Mouse (Mus musculus) cerebellum, postnatal 10 days (tissue): ENCODE measurements around the gene Trp73.

Experiments
- DNase-seq, 2 experiments: peaks; one replicate each; pipeline ENCODE4 v3.0.0; 2021; ENCODE audit warnings: mixed read lengths in 2 of 2

Trp73 gene

DNA sequence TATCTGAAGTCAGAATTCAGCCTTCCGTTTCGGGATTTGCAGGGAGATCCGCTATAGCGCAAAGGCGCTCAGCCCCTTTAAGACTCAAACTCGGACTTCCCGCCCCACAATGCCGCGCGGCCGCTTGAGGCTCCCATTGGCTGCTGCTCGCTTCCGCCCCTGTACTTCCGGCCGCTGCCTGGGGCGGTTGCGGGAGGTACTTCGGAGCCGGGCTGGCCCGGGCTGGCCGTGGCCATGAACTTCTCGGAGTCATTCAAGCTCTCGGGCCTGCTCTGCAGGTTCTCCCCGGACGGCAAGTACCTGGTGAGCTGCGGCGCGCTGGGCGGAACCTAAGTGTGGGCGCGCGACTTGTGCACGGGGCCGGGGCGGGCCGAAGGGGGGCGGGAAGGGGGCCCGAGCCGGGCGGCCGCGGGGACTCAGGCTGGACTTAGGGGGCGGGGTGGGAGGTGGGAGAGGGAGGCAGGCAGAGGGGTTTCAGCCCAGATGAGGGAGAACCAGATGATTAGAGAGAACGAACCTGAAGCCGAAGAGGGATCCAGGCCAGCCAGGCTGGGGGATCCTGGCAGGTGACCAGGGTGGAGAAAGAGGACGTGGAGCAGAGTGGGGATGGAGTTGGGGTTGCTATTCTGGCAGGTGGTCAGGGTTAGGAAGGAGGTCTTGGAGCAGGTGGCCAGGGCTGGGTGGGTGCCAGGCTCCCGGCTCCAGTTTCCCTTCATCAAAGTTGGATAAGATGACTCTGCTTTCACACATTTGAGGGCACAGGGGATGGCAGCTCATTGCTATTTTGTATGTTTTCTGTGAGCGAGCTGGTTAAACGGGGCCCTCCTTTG is 2.4 kb upstream of the Trp73 start, which contains the start of gene Wrap73:
TSS of gene Wrap73 (plus strand) at position 162 of the 830 bp plus-strand sequence.
- DNase-seq, result peak; percentile 95 to 97

DNA sequence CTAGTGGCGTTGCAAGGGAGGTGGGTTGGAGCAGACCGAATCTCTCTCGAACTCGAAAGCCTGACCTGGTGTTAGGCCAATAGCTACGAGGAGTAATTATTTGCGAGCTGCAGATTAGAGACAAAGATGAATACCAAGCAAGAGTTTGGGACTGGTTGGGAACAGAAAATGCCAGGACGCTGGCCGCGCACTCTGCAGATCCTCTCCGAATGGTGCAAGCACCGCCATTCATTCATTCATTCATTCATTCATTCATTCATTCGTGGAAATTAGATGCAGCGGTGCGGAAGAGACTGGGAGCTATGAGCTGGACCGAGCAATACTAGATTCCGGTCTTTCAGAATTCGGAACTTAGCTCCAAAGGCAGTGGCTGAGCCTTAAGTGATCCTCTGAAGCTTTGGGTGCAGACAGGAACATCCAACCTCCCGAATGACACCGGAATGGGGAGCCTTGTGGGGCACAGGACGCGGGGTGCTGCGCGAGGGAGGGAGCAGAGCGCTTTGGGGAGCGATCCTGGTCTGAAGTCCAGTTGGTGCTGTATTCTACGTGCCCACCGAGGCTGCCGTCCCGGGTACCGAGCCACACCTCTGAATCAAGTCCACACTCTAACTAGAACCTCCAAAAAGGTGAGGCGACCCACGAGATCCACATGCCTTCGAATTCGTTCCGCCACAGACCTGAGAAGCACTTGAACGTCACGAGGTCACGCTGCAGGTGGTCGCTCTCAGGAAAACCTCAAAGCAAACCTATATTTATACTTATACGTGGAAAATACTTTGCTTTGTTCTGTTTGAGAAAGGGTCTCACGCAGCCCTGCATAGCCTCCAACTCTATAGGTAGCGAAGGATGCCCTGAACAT is 1.2 kb upstream of the Trp73 start:
- DNase-seq, result peak in 1 of 2 experiments; percentile 56

DNA sequence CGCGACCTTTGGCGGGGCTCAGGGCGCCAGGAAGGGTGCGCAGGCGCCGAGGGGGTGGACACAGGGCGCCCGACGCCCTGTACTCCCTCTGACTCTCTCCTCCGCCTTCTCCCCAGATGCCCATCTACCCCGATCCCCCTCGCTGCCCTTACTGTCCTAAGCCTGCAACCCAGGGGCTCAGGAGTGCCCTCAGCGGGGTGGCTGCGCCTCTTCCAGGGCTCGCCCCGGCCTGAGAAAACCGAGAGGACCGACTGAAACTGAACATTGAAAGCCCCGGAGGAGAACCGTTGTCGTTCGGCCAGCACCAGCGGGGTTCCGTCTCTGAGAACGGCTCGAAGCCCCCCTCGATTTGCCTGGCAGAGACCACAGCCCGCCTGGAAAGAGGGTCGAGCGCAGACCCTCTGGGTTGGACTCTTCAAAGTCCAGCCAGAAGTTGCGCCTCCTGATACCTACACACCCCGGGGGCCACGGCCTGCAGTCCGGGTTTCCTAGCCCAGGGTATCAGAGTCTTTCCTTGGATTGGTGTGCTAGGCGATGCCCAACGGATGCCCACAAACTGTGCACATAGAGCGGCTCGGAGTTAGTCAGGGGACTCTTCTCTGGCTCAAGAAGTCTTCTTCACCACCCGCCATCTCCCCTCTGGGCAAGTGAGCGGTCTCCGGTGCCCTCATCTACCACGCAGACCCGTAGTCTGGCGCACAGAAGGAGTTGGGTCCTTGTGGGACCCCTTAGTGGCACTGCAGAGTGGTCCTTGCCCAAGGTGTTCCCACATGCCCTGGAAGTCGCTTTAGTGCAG is 403 bp upstream of the Trp73 start:
- DNase-seq, result peak; percentile 56 to 59

DNA sequence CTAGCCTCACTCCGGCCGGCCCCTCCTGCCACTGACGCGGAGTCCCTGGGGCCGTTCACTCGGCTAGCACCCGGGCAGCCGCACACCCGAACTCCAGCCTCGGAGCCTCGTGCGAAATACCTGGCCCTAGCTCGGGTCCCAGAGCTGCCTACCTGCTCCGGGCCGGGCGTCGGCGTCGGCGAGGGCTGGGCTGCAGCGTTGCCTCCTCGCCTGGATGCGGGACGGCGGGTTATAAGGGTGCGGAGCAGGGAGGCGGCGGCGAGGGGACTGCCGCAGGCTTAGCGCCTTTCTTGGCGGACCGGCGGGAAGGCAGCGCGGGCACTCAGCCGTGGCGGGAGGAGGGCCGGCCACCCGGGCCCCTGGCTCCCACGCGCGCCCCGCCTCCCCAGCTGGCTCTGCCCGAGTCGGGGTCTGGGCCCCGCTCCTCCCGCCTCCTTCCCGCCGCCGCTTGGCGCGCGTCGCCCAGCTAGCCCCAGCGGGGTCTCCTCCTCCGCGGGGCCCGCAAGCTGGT is 282 bp downstream of the Trp73 start:
- DNase-seq, result peak; percentile 76 to 82

DNA sequence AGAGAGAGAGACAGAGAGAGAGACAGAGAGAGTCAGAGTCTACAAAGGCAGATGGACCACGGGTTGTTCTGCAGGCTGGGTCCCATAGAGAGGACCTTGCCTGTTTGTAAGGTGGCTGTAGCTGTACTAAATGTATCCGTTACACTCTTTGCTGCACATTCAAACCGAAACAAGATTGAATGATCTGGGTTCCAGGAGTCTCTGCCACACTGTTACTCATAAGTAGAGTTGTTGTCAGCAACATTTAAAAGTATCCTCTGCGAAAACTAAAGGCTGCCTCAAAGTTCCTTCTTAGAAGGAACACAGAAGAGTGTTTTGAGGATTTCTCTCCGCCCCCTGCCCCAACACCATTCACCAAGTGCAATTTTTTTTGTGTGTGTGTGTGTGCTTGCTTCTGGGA is 2.9 kb downstream of the Trp73 start:
- DNase-seq, result no peak

DNA sequence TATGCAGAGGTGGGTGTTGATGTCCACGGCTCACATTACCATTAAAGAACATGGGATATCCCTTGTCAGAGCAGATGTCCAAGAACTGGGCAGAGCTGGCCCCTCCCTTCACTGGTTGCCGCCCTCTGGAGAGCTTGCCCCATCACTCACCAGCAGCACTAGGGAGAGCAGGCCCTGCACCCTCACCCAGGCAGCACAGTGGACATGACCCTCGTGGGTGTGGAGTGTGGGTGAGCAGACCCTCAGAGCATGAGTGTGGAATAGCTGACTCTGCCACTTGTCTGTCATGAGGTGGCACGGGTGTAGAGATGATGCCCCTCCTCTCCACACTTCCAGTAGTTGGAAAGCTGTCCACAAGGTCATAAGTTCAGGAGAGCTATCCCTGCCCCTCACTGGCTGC is 5.2 kb downstream of the Trp73 start:
- DNase-seq, result no peak

DNA sequence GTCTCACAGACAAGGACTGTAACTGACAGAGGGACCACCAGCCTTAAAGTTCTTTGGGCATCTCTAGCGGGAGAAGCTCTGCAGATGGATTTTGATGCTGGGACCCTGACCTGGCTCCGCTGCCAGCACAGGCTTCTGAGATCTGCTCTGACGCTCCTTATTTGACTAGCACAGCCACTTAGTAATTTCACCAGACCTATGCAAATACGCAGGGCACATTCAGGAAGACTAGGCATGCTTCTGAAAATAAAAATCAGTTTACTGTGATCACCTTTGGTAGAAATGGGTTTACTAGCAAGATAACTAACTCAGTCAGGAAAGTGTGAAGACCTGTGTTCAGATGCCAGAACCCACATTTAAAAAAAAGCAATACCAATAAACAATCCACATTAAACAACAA is 8.1 kb downstream of the Trp73 start:
- no peak for DNase-seq

DNA sequence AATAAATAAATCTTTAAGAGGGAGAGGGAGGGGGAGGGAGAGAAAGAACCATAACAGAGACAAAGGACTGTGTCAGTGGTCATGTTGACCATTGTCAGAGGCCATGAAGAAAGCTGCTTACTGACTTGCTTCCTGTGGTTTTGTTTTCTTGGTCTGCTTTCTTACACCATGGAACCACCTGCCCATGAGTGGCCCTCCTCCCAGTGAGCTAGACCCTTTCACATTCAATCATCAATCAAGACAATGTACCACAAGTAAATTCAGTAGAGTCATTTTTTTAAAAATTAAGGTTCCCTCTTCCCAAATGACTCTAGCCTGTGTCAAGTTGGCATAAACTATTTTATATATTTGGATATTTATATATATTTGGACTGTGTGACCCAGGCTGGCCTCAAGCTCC is 10.1 kb downstream of the Trp73 start:
- no peak for DNase-seq

DNA sequence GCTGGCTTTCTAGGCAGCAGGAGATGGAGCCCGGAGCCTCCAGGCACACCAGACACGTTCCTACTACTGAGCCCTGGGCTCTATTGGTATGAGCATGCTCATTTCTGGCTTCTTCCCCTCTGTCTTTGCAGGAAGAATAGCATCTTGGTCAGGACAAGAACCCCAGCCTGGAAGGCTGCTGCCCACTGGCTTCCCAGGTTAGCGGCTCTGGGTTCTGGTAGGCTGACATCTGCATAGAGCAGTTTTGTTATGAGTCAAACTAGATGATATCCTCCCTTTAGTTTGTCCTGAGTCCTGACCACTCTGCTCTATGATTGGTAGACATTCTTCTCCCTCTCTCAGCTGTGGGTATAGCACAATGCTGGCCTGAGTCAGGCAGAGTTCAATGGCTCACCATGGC is 12.7 kb downstream of the Trp73 start:
- DNase-seq, result no peak

DNA sequence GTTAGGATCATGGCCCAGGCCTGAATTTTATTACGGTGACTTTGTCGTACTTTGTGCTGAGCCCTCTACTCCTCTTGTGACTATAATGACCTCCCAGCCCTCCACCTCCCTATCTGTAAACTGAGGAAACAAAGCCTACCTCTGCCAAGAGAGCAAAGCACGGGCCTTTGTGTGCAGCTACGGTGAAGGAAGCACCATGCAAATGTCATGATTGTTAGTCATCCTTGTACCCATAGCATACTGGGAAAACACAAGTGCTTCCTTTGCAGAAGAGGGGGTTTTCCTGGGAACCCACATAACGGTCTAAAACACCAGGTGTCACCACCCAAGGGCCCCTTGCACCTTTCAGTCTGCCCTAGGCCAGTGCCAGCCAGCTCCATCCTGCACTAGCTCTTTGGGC is 14.8 kb downstream of the Trp73 start:
- no peak for DNase-seq

DNA sequence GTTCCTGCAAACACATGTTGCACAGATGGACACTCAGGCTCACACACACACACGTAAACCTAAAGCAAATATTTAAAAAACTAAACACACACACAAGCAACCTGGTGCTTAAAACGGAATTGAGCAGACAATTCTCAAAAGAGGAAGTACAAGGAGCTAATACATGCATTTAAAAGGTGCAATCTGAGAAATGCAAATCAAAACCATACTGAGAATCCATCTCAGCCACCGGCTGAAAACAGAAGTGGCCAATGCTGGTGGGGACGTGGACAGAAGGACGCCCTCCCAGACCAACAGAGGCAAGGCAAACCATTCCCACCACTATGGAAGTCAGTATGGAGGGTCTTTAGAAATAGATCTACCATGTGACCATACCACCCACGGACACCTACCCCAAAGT is 16.5 kb downstream of the Trp73 start:
- no peak for DNase-seq

DNA sequence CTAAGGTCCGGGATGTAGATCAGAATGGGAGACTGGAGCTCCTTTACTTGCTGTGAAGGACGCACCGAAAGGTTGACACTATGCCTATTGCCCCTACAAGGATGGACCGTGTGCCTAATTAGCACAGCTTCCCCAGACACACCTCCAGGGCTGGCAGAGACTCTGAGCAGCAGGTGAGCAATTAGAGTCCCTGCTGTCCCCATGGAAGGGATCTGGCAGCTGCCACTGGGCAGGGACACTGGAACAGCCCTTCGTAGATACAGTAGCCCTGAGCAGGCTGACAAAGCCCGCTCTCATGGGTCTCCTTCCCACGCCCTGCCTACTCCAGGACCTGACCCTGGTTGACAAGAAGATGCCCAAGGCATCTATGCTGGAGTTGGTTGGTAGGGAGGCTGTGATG is 17.6 kb downstream of the Trp73 start:
- peak; percentile 55 to 64 for DNase-seq

DNA sequence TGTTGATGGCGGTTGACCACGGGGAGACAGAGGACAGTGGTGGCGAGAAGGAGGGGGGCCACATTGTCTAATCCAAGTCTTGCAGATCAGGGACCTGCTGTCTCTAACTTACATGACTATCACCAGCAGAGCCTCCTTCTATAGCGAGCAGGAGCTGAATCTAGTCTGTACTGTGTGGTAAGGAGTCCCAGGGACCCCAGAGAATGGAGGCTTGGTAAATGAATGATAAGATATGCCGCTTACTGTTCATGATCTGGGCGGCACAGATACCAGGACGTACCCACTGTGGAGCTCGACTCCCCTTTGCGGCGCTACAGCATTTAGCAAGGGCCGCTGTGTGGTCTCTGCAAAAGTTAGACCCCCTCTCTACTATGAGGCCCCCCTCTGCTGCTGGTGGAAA is 18.2 kb downstream of the Trp73 start:
- DNase-seq, result no peak

DNA sequence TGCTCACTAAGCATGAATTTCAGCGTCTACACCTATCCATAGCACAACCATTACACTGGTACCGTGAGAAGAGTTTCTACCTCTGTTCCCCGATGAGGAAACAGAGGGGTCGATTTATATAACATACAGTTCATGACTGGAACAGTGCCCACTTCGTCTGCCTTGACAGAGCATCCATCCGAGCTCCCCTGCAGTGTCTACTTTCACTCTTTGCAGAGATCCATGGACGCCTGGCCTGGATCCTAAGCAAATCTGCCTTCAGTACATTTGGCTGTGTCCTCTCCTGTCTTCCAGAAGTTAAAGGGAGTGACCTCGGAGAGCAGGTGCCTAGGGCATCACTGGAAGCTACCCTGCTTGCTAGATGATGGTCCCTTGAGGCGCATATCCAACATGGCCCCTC is 20.8 kb downstream of the Trp73 start:
- DNase-seq, result peak; percentile 66 to 67

DNA sequence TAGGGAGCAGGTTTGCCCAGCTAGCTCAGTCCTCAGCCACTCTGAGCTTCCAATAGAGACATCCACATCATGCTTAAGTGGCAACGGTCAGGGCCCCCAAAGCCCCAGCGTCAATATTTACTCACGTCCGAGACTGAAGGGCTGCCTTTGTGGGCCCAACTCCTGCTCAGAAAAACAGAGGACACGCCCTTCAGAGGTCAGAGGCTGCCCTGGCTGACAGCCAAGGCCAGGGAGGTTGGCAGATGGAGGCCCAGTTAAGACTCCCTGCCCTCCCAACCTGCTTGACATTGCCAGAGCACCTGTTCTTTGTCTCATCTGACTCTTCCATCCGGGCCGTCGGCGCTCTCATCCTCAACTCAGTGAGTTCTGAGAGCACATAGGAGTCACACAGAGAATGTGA is 21.2 kb downstream of the Trp73 start:
- peak; percentile 85 to 86 for DNase-seq

DNA sequence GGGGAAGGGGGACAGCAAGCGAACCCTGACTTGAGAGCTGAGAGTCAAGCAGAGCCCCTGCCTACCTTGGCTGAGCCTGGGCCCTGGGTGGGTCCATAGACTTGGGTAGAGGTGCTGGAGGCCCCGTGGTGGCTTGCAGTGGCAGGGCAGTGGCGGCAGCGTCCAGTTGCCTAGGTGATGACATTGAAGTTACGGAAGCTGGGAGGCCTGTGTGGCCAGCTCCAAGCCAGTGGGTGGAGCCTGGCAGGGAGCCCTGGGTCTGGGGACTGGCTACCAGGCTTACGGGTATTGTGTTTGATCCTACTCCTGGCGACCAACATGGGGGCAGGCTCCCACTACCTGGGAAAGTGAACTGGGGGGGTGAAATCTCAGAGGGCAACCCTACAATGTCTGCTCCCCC is 23.6 kb downstream of the Trp73 start:
- DNase-seq, result peak; percentile 59 to 67

DNA sequence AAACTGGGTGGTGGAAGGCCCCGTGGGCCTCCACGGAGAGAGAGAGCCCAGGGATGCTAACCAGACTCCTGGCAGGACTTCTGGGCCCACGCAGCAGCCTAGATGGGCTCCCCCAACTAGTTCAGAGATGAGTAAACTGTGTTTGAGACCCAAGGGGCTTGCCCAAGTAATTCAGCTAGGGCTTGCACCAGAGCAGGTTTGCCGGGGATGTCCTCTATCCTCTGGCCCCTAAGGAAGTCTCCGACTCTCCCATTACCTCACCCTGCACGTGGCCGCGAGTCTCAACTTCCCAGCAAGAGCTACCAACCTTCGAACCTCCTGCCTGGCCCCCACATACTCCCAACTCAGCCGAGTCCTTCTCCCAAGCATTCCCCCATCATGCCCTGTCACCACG is 30.2 kb downstream of the Trp73 start:
- no peak for DNase-seq

DNA sequence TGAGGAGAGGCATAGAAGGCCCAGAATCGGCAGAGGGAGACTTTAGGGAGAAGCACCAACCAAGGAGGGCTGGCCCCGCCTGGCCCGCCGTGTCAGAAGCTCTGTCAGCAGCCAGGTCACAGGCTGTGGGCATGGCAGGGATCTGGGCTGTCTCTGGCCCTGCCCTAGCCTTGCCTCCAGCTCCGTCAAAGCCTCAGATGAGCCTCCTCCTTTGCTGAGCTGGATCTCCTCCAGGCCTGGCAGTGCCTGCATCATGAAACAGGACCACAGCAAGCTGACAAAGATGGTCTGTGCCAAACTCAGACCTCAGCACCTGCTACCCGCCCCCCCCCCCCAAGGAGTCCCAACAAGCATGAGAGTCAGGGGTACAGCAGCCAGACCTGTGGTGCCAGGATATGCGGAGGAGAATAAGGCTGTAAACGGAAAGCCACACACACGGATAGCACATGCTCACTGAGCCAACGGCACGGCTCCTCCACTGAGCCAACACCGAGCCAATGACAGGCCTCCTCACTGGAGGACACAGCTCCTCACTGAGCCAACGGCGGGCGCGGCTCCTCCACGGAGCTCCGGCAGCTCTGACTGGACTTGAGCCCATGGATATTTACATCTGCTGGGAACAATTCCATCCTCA is 30.7 kb downstream of the Trp73 start:
- DNase-seq, result peak; percentile 95 to 97

DNA sequence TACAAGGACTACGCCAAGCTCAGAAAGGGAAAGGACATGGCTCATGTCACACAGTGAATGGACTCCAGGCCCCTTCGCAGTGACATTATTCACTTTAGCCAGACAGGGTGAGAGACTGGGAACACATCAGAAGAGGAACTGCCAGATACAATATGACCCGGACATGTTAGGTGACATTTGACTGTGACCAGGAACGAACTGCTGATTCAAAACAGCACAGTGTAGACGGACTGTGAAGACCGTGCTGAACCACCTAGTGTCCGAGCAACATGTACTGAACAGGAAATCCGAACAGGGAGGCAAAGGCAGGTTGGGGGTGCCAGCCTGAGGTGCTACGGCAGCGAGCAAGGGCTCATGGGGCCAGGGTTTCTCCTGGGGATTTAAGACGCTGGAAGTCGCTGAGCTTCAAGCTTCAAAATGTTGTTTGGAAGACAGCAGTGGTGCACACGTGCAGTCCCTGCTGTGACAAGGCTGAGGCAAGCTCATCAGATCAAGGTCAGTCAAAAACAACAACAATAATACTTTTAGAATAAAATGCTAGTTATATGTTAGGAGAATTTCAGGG is 33.4 kb downstream of the Trp73 start:
- DNase-seq, result no peak

DNA sequence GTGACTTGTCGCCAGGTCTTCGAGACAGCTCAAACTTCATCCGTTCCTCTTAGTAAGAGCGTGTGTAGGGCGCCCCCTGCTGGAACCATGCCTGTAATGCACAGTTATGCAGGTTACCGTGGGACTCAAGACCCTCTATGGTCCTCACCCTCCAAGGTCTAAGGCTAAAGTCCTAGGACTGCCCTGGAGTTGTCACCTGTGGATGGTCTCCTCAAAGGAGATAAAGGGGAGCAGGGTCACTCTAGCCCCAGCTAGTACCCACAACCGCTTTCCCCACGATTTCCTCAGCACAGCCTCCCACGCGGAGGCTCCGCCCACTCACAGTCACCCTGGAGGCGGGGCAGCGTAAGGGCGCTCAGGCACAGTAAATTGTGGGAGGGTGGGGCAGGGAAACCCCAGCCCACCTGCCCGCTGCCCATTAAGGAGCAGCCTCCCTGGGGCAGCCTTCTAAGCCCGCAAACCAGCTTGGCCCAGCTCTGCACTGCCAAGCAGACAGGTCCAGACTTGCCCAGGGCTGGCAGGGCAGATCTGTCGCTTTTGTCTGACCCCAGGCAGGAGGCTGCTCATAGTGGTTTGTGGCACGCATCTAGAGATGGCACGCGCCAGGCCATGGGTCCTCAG is 34.5 kb downstream of the Trp73 start:
- peak; percentile 88 to 92 for DNase-seq

DNA sequence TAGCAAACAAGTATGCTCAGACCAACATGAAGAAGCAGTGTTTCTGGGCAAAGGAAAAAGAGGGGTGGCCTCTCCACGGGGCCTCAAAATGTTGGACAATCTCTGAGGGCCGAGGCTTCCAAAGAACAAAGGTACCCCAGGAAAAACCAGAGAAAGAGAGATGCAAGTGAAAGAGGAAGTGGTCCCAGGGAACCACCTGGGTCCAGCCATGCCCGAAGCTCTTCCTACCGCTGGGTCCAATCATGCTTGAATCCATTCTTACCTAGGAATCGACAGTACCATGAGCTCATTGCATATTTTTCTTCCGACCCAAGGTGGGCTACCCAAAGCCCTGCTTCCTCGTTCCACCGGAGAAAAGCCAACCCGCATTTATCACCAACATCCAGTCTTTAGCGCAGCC is 36.1 kb downstream of the Trp73 start:
- no peak for DNase-seq

DNA sequence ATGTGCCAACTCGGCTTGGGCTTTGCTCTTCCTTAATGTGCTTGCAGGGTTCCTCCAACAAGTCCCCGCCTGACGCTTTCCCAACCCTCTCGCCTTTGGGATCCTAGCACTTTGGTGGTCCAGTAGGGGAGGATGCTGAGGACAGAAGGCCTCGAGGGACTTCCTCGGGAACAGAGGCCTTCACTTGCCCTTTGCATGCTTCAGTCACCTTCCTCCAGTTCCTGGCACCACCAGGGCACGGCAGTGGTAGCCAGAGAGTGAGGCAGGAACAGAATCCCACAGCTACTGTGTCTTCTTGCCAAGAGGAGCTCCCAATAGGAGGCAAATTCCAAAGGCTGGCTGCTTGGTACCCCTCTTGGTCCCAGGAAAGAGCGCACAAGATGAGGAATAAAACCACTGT is 36.6 kb downstream of the Trp73 start:
- DNase-seq, result peak; percentile 60 to 67
